Mouse (Mus musculus) leukemia stem cell, adult 10-12 weeks (primary cell): ENCODE results near the gene Dusp6. TPM values are rescaled to one million over a fixed set of nuclear protein-coding genes. Genes with fewer than 3 reads are reported as not detected.

ENCODE experiments used
- polyA plus RNA-seq: library from polyadenylated mRNA; stranded (reverse); fragments of >175 nt; gene quantifications from 2 replicates; pipeline ENCODE4 v1.2.3, GENCODE M21; 2012; ENCODE audit warnings: low replicate concordance

Gene Dusp6
- 10.0 and 10.5 TPM in 2 replicates for polyA plus RNA-seq

DNA sequence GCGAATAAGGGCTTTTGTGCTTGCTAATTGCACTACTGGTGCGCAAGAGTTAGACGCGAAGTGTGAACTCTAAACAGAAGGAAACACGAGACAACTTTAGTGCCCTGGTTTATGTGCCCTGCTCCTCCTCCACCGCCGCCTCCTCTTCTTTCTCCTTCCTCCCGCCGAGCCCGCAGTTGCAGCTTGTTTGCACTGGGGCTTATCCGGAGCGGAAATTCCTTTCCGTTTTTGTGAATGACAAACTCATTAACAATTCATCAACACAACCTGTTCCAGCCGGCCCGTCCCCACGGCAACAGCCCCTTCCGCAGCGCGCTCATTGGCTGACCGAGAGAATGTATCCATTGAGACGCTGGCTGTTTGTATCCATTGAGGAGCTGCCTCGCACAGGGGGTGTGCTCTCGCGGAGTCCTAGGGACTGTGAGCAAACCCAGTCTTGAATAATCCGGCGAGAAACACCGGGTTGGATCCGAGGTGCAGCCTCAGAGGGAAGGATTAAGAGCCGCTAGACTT lies at the start of gene Dusp6:
Dusp6 (plus strand) TSS at position 365 of the 513 bp plus-strand sequence.

Other genes starting within 250 kb of the Dusp6 start
- 16.7 and 19.4 TPM in 2 replicates for gene Poc1b, start 156.2 kb upstream of the Dusp6 start, polyA plus RNA-seq
- 0.62 and 1.7 TPM in 2 replicates for gene Galnt4, start 155.1 kb upstream of the Dusp6 start, polyA plus RNA-seq
- gene Phxr2, start 136.9 kb upstream of the Dusp6 start, polyA plus RNA-seq = not detected in 2 replicates